Mouse (Mus musculus): ENCODE measurements around the gene Mndal.
"Not testable (repeated sequence)": the region's sequence is repeated elsewhere in the genome, so short reads cannot be mapped to it uniquely, and the experiment has no call there.

DNA sequence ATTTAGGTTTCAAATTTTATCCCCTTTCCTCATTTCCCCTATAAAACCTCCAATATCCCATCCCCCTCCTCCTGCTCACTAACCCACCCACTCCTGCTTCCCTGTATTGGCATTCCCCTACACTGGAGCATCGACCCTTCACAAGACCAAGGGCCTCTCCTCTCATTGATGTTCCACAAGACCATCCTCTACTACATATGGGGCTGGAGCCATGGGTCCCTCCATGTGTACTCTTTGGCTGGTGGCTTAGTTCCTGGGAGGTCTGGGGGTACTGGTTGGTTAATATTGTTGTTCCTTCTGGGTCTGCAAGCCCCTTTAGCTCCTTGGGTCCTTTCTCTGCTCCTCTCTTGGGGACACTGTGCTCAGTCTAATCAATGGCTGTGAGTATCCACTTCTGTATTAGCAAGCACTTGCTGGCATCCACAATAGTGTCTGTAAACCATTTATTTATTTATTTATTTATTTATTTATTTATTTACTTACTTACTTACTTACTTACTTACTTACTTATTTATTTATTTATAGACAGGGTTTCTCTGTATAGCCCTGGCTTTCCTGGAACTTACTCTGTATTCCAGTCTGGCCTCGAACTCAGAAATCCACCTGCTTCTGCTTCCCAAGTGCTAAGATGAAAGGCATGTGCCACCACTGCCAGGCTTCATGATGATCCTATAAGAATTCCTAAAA lies 121.4 kb downstream of the Mndal start:
- TF ChIP-seq CTCF (IDR thresholded peaks at IDR 0.05; ENCODE audit: low read depth, low read length); POLR2A (IDR thresholded peaks at IDR 0.05; ENCODE audit: extremely low read depth, insufficient read depth, low read length): not testable (repeated sequence)
